Mouse (Mus musculus) CD4-positive, CD25-positive, alpha-beta regulatory T cell, adult 4 months (primary cell): ENCODE measurements around the gene Ppp1r3d. TPM values are rescaled to one million over a fixed set of nuclear protein-coding genes. Genes with fewer than 3 reads are reported as not detected.

Experiments
- ATAC-seq: one replicate; pipeline ENCODE4 v1.8.0; 2017
- polyA plus RNA-seq, 2 experiments: library from polyadenylated mRNA; unstranded; fragments of 100-300 nt; shearing (Covaris generic); gene quantifications; one replicate each; pipeline ENCODE4 v1.2.1; 2017

Ppp1r3d gene
- polyA plus RNA-seq, 2 experiments from 2014 or later, result not detected

DNA sequence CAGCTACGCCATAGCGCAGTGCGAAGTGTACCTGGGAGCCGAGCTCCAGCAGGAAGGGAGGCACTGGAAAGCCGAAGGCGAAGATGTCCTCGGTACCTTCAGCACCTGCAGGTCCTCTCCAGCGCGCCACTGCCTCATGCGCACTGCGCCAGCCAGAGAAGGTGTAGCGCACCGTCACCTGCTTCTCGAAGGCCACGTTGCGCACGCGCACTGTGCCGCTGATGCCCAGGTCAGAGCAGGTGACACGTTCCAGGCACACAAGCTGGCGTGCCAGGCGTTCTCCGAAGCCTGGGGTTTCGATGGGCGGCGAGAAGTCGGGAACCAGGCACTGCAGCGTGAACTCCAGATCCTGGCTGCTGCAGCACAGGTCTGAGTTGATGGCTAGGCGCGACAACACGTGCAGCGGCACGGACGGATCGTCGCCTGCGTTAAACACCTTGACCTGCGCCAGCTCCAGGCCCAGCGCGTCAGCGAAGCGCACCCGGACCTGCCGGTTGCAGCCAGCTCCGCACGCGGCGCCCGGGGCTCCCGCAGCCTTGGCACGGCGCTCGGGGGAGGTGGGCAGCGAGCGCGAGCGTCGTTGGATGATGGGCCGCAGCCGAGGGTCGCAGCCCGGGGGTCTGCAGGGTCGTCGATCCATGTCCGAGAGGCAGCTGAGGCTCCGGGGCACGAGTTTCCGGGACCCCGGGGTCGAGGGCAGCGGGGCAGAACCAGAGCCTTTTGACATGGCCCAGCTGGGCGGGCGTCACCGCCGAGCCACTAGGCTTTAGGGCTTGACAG is 601 bp downstream of the Ppp1r3d start:
- ATAC-seq, result no peak

DNA sequence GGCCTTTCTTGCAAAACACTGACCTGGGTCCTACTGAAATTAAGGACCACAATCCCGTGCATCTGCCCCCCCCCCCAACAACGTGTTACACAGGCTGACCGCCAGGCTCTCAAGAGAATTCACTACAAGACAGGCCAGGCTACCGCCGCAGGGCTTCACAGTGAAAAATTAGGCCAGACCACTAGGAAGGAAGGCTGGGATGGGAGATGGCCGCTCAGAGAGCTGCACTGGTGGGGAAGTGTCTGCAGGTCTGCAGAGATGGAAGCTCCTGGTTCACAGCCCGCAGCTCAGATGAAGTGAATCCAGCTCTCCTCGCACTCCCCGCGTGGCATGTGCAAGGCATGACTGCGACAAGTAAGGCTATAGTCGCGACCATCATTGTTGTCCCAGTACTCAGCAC is 1.2 kb downstream of the Ppp1r3d start:
- no peak for ATAC-seq

DNA sequence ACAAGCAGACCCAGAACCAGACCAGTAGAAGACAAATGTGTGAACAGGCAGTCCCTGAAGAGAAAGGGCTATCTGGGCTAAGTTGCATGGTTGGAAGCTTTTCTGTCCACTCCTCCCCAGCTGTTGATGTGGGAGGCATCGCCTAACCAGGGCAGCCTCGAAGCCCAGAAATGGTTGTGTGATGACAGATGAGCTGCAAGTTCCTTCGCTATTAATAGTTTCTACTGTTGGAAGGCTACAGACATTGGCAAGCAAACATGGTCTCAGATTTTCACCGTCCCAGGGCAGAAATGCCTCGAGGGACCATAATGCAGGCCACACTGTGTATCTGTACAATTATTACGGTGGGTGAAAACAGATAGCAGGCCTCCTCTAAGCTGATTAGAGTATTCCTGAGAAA is 1.7 kb downstream of the Ppp1r3d start:
- ATAC-seq, result no peak

DNA sequence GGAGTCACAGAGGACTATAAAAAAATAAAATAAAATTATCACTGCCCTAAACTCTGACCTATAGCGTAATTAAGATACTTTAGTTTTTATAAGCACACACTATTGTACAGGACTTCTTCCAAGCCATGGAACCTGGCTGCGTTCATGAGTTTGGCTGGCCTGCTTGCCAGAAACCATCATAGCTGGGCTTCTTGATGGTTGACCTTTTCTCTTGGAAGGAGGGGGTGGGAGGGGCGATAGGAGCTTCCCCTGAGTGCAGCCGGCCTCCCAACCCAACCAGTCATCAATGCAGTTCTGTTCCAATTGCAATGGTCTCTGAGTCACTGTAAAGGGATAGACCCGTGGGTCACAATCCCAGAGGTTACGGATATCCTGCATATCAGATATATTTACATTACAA is 4.0 kb downstream of the Ppp1r3d start:
- no peak for ATAC-seq

- no peak for ATAC-seq
These were observed 5.2 kb downstream of the Ppp1r3d start for GRCm38 (mm10) chr2:178409024-178409423.

DNA sequence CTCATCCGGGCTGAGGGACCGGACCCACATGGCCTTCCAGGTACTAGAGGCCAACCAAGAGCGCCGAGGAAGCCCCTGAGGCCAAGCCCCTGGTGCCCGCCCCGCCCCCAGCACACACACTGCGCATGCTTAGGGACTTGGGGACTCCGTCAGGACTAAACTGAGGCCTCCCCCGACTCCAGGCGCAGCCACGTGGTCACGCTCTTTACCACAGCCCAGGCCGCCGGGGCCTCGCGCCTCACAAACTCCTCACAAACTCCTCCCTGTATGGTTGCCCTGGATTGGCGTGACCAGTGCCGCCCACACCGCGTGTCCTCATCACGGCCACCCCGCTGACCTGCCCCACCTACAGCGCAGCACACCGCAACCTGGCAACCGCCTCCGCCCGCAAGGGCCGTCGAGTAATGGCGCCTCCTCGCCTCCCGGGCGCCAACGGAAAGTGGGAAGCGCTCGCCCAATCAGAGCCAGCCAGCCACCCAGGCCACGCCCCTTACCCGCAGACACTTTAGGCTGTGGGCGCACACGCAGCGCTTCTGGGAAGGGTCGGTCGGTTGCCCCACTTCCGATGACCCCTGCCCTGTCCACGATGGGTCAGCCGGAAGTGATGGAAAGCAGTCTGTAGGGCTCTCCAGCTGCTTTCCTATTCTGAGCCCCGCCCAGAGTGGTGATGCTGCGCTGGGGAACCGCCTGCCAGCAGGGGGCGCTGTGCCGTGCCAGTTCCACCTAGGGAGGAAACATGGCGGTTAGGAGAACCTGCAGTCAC is 7.0 kb downstream of the Ppp1r3d start, which contains the start of gene Sycp2:
TSS of gene Sycp2 (minus strand) at position 633 of the 763 bp plus-strand sequence.
- no peak for ATAC-seq

Other genes with a start within 250 kb of the Ppp1r3d start
- not detected for gene Sycp2, start 6.8 kb downstream of the Ppp1r3d start, polyA plus RNA-seq
- under 1 TPM in 1 of 2 experiments, not detected in 1; 0.07 TPM for gene Fam217b, start 52 bp upstream of the Ppp1r3d start, polyA plus RNA-seq
- not detected for gene Cdh26, start 16.1 kb upstream of the Ppp1r3d start, polyA plus RNA-seq